Mouse (Mus musculus): ENCODE results near the gene Alg9. TPM values are rescaled to one million over a fixed set of nuclear protein-coding genes. Genes with fewer than 3 reads are reported as not detected.
A peak's percentile ranks its signal among the peaks of the same experiment; 100 is the strongest.

Alg9 gene
- 23.6 and 44.2 TPM in 2 replicates for polyA plus RNA-seq (2014; fragmentation: Nextera tagmentation; extraction: Ambion mirVana)

GRCm38 (mm10) chr9:50774991-50775612 lies at the start of gene Alg9, which contains the start of gene 1110032A03Rik:
Gene Alg9 (plus strand): TSS chr9:50775019.
Gene 1110032A03Rik (minus strand): TSS chr9:50775520.
- Histone ChIP-seq H3K9me3 (ENCODE audit: control insufficient read depth, low read length) (no peaks in the 10 kb centered on the region), H3K4me2 (replicated peaks; ENCODE audit: low read depth, low read length) (peak within 1 kb of the TSS; percentile 87), H3K9ac (ENCODE audit: low read depth, low read length) (peak within 1 kb of the TSS; percentile 91)

DNA sequence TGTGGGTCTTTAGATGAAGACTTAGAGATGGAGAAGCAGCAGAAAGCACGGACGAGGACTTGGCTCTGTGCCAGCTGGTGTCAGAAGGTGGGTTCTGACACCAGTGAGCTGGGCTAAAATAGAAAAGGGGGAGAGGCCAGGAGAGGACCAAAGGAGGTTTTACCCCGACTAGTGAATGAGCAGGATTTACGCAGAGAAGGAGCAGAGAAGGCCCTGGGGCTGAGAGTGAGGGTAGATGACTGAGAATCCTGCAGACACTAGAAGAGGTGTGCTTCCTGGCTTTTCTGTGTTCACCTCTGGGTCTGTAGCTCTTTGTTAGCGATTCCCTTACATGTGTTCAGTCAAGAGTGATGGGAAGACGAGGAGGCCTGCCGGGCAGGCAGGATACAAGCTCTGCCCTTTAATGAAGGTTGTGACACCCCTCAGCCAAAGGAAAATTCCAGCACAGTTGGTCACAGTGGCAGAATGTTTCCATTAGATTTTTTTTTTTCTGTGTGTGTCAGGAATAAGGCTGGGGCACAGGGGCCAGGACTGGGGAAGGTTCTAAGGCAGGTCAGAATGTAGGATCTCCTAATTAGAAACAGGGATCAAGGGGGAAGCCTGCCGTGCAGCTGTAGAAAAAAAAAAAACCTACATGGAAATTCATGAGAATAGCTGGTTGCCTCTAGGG lies 48.8 kb upstream of the Alg9 start:
- Histone ChIP-seq H3K27ac (ENCODE audit: low read depth, low read length) (no peak overlapping the region), H3K4me2 (replicated peaks; ENCODE audit: low read depth, low read length) (no peak overlapping the region), H3K9ac (ENCODE audit: low read depth, low read length) (no peak overlapping the region), H3K27me3 (ENCODE audit: control insufficient read depth, insufficient read depth, low read length) (no peaks in the 10 kb centered on the region), H3K4me3 (ENCODE audit: low read length) (no peak overlapping the region), H3K36me3 (ENCODE audit: control insufficient read depth, insufficient read depth, low read length) (no peaks in the 10 kb centered on the region), H3K4me1 (ENCODE audit: control insufficient read depth, insufficient read depth, low read length) (peaks cover 4% of the 10 kb centered on the region; the same call in 1 of the 2 replicates), H3K9me3 (ENCODE audit: control insufficient read depth, low read length) (no peaks in the 10 kb centered on the region)
- no peak for ATAC-seq (ENCODE audit: low FRiP score, low TSS enrichment)
- WGBS, result 47% methylated on average over 8 of the region's 8 CpGs

More at GRCm38 (mm10) chr9:50774991-50775612, at the start of gene Alg9, which contains the start of gene 1110032A03Rik:
- Histone ChIP-seq H3K4me1 (ENCODE audit: control insufficient read depth, insufficient read depth, low read length) (0 out of 2 replicates have a peak, but pooled peaks cover 3% of the 10 kb centered on the region), H3K27ac (ENCODE audit: low read depth, low read length) (peak within 1 kb of the TSS; percentile 83; the same call in 1 of the 2 replicates), H3K4me3 (ENCODE audit: low read length) (peak within 1 kb of the TSS; percentile 92), H3K36me3 (ENCODE audit: control insufficient read depth, insufficient read depth, low read length) (peaks cover 22% of the 10 kb centered on the region), H3K27me3 (ENCODE audit: control insufficient read depth, insufficient read depth, low read length) (no peaks in the 10 kb centered on the region)
- WGBS, result under 1% methylated on average over 34 of the region's 51 CpGs
- peak; percentile 87 for ATAC-seq (ENCODE audit: low FRiP score, low TSS enrichment)

- WGBS, result 3% methylated on average over 30 of the region's 30 CpGs
- Histone ChIP-seq H3K4me2 (replicated peaks; ENCODE audit: low read depth, low read length) (peak overlapping the region; percentile 74), H3K9ac (ENCODE audit: low read depth, low read length) (peak overlapping the region; percentile 65), H3K4me3 (ENCODE audit: low read length) (peak overlapping the region; percentile 62), H3K4me1 (ENCODE audit: control insufficient read depth, insufficient read depth, low read length) (peaks cover 4% of the 10 kb centered on the region; the same call in 1 of the 2 replicates), H3K36me3 (ENCODE audit: control insufficient read depth, insufficient read depth, low read length) (no peaks in the 10 kb centered on the region), H3K27me3 (ENCODE audit: control insufficient read depth, insufficient read depth, low read length) (no peaks in the 10 kb centered on the region), H3K9me3 (ENCODE audit: control insufficient read depth, low read length) (no peaks in the 10 kb centered on the region), H3K27ac (ENCODE audit: low read depth, low read length) (no peak overlapping the region)
- peak; percentile 65 for ATAC-seq (ENCODE audit: low FRiP score, low TSS enrichment)
Observed at GRCm38 (mm10) chr9:50727171-50727924, 47.5 kb upstream of the Alg9 start.

DNA sequence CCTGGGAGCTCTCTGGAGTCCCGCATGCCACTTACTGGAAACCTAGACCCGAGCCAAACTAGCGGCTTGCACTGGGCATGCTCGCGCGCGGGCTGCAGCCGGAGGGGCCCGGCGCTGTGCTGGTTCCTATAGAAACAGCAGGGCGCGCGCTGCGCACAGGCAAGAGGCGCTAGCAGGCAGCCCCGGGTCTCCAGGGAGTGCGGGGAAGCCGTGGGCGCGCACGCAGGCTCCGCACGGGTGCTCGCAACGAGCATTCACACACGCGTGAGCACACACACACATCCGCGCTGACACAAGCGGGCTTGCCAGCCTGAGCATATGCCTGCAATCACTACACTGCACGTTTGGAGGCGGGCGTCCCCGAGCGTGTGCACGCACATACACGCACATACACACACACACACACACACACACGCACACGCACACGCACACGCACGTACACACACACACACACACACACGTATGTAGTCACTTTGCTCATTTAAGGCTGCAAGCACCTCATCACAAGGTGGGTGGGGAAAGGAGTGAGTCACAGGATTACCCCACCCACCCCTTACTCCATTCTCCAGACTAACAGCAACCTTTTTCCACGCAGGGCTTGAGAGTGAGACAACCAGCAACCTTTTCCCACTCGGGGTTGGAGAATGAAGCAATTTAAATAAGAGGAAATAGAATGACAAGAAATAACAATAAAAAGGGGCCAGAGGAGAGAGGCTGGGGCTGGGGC lies 46.7 kb upstream of the Alg9 start:
- H3K4me2 ChIP-seq (replicated peaks; ENCODE audit: low read depth, low read length), result peak overlapping the region; percentile 74
- WGBS, result under 1% methylated on average over 45 of the region's 45 CpGs
- no peaks in the 10 kb centered on the region for H3K27me3 ChIP-seq (ENCODE audit: control insufficient read depth, insufficient read depth, low read length)
- peak overlapping the region; percentile 62 for H3K4me3 ChIP-seq (ENCODE audit: low read length)
- no peaks in the 10 kb centered on the region for H3K9me3 ChIP-seq (ENCODE audit: control insufficient read depth, low read length)
- H3K27ac ChIP-seq (ENCODE audit: low read depth, low read length), result no peak overlapping the region
- H3K4me1 ChIP-seq (ENCODE audit: control insufficient read depth, insufficient read depth, low read length), result peaks cover 4% of the 10 kb centered on the region; the same call in 1 of the 2 replicates
- H3K36me3 ChIP-seq (ENCODE audit: control insufficient read depth, insufficient read depth, low read length), result no peaks in the 10 kb centered on the region
- peak; percentile 96 for ATAC-seq (ENCODE audit: low FRiP score, low TSS enrichment)
- H3K9ac ChIP-seq (ENCODE audit: low read depth, low read length), result peak overlapping the region; percentile 65

DNA sequence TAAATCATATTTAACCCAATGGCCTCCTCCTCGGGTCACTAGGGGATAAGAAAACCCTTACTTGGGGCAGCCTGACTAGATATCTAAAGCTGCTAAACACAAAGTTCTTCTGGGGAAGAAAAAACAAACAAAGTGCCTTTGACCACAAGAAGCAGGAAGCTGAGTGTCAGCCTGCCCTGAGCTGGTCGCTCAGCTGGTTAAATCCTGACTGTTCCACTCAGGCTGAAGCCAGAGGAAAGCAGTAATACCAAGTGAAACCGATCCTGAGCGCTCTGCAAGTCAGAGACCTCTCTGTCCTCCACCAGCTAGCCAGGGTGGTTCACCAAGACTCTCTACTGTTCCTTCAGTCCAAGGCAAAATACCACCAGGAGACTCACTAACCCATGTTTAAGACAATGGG lies 45.2 kb upstream of the Alg9 start:
- no peak for ATAC-seq (ENCODE audit: low FRiP score, low TSS enrichment)
- no peak overlapping the region for H3K4me3 ChIP-seq (ENCODE audit: low read length)
- no peak overlapping the region for H3K4me2 ChIP-seq (replicated peaks; ENCODE audit: low read depth, low read length)
- 34% methylated on average over 4 of the region's 4 CpGs for WGBS
- H3K36me3 ChIP-seq (ENCODE audit: control insufficient read depth, insufficient read depth, low read length), result no peaks in the 10 kb centered on the region
- H3K27me3 ChIP-seq (ENCODE audit: control insufficient read depth, insufficient read depth, low read length), result no peaks in the 10 kb centered on the region
- H3K9ac ChIP-seq (ENCODE audit: low read depth, low read length), result no peak overlapping the region
- H3K4me1 ChIP-seq (ENCODE audit: control insufficient read depth, insufficient read depth, low read length), result peaks cover 4% of the 10 kb centered on the region; the same call in 1 of the 2 replicates
- no peaks in the 10 kb centered on the region for H3K9me3 ChIP-seq (ENCODE audit: control insufficient read depth, low read length)
- H3K27ac ChIP-seq (ENCODE audit: low read depth, low read length), result no peak overlapping the region

GRCm38 (mm10) chr9:50732560-50732959 lies 42.3 kb upstream of the Alg9 start:
- Histone ChIP-seq H3K9me3 (ENCODE audit: control insufficient read depth, low read length) (no peaks in the 10 kb centered on the region), H3K36me3 (ENCODE audit: control insufficient read depth, insufficient read depth, low read length) (no peaks in the 10 kb centered on the region), H3K4me1 (ENCODE audit: control insufficient read depth, insufficient read depth, low read length) (no peaks in the 10 kb centered on the region), H3K9ac (ENCODE audit: low read depth, low read length) (no peak overlapping the region), H3K4me3 (ENCODE audit: low read length) (no peak overlapping the region), H3K27me3 (ENCODE audit: control insufficient read depth, insufficient read depth, low read length) (no peaks in the 10 kb centered on the region), H3K27ac (ENCODE audit: low read depth, low read length) (no peak overlapping the region), H3K4me2 (replicated peaks; ENCODE audit: low read depth, low read length) (no peak overlapping the region)
- WGBS, result 7% methylated on average over 4 of the region's 4 CpGs
- ATAC-seq (ENCODE audit: low FRiP score, low TSS enrichment), result no peak

DNA sequence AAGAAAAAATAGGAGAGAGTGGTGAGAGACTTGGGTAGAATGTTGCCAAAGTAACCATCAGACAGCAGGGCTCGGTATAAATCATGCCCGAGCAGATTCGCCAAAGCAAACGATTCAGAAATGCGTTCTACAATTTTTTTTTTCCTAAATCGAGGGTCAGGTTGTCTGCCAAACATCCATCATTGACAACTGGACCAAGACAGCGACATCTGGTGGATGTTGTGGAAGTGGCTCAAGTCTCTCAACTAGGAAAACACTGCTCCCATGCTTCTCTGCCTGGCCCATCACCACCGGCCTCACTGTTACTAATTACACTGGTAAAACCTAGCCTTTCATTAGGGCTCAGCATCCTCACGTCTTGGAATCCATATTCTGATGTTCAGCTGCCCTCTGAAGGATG lies 39.8 kb upstream of the Alg9 start:
- no peak overlapping the region for H3K27ac ChIP-seq (ENCODE audit: low read depth, low read length)
- H3K4me1 ChIP-seq (ENCODE audit: control insufficient read depth, insufficient read depth, low read length), result no peaks in the 10 kb centered on the region
- no peaks in the 10 kb centered on the region for H3K9me3 ChIP-seq (ENCODE audit: control insufficient read depth, low read length)
- no peak overlapping the region for H3K4me2 ChIP-seq (replicated peaks; ENCODE audit: low read depth, low read length)
- H3K27me3 ChIP-seq (ENCODE audit: control insufficient read depth, insufficient read depth, low read length), result no peaks in the 10 kb centered on the region
- no peaks in the 10 kb centered on the region for H3K36me3 ChIP-seq (ENCODE audit: control insufficient read depth, insufficient read depth, low read length)
- ATAC-seq (ENCODE audit: low FRiP score, low TSS enrichment), result no peak
- H3K4me3 ChIP-seq (ENCODE audit: low read length), result no peak overlapping the region
- H3K9ac ChIP-seq (ENCODE audit: low read depth, low read length), result no peak overlapping the region
- WGBS, result 6% methylated on average over 9 of the region's 9 CpGs

All from kidney, embryonic 14.5 days (tissue).